Mouse (Mus musculus): ENCODE data around the gene Myo1d. TPM values are rescaled to one million over a fixed set of nuclear protein-coding genes. Genes with fewer than 3 reads are reported as not detected.

The Myo1d gene
- polyA plus RNA-seq, 1 experiment: 5.9 TPM

GRCm38 (mm10) chr11:80723406-80724047, 56.3 kb downstream of the Myo1d start:
- Histone ChIP-seq H3K27me3 (ENCODE audit: control insufficient read depth, insufficient read depth, low read length) (no peaks in the 10 kb centered on the region), H3K36me3 (ENCODE audit: control insufficient read depth, insufficient read depth, low read length) (no peaks in the 10 kb centered on the region), H3K4me3 (ENCODE audit: control insufficient read depth, insufficient read depth, low read length) (no peak overlapping the region), H3K4me1 (replicated peaks; ENCODE audit: control insufficient read depth, insufficient read depth, low read length) (no peaks in the 10 kb centered on the region), H3K27ac (ENCODE audit: control insufficient read depth, insufficient read depth, low read length) (no peak overlapping the region)
- 90% methylated on average over 9 of the region's 9 CpGs for WGBS
- TF ChIP-seq POLR2A (IDR thresholded peaks at IDR 0.05; ENCODE audit: control insufficient read depth, extremely low read depth, insufficient read depth, low read length, poor library complexity) (no peak), CTCF (IDR thresholded peaks at IDR 0.05; ENCODE audit: borderline replicate concordance, control insufficient read depth, extremely low read depth, insufficient read depth, low read length, poor library complexity) (no peak)
- no peak for DNase-seq

GRCm38 (mm10) chr11:80719014-80719413, 60.8 kb downstream of the Myo1d start:
- DNase-seq: no peak
- H3K4me3 ChIP-seq (ENCODE audit: control insufficient read depth, insufficient read depth, low read length): no peak overlapping the region
- WGBS: 0% methylated on average over 1 of the region's 1 CpGs
- TF ChIP-seq CTCF (IDR thresholded peaks at IDR 0.05; ENCODE audit: borderline replicate concordance, control insufficient read depth, extremely low read depth, insufficient read depth, low read length, poor library complexity) (no peak), POLR2A (IDR thresholded peaks at IDR 0.05; ENCODE audit: control insufficient read depth, extremely low read depth, insufficient read depth, low read length, poor library complexity) (no peak)
- no peaks in the 10 kb centered on the region for H3K27me3 ChIP-seq (ENCODE audit: control insufficient read depth, insufficient read depth, low read length)
- H3K36me3 ChIP-seq (ENCODE audit: control insufficient read depth, insufficient read depth, low read length): no peaks in the 10 kb centered on the region
- no peak overlapping the region for H3K27ac ChIP-seq (ENCODE audit: control insufficient read depth, insufficient read depth, low read length)
- no peaks in the 10 kb centered on the region for H3K4me1 ChIP-seq (replicated peaks; ENCODE audit: control insufficient read depth, insufficient read depth, low read length)

- TF ChIP-seq CTCF (IDR thresholded peaks at IDR 0.05; ENCODE audit: borderline replicate concordance, control insufficient read depth, extremely low read depth, insufficient read depth, low read length, poor library complexity): no peak
- no peak for TF ChIP-seq POLR2A (IDR thresholded peaks at IDR 0.05; ENCODE audit: control insufficient read depth, extremely low read depth, insufficient read depth, low read length, poor library complexity)
- Histone ChIP-seq H3K27ac (ENCODE audit: control insufficient read depth, insufficient read depth, low read length) (no peak overlapping the region), H3K27me3 (ENCODE audit: control insufficient read depth, insufficient read depth, low read length) (no peaks in the 10 kb centered on the region), H3K4me3 (ENCODE audit: control insufficient read depth, insufficient read depth, low read length) (no peak overlapping the region), H3K36me3 (ENCODE audit: control insufficient read depth, insufficient read depth, low read length) (no peaks in the 10 kb centered on the region), H3K4me1 (replicated peaks; ENCODE audit: control insufficient read depth, insufficient read depth, low read length) (no peaks in the 10 kb centered on the region)
- no peak for DNase-seq
Measured at GRCm38 (mm10) chr11:80718036-80718435, 61.8 kb downstream of the Myo1d start.

DNA sequence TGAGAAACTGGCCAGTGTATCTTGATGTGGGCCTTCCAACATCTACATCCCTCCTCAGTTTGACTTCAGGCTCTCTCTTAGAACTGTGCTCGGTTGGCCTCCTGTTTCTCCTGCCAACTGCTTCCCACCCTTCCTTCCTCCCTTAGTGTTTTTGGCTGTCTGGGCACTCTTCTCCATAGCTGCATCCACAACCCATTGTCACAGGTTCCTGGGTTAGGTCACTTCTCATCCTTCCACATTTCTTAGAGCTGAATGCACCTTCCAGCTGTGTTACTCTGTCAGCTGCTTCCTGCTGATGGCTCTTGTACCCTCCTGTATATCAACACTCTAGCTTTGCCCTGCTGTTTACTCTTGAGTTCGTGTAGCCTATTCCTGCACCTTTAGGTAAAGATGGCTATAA, 64.7 kb downstream of the Myo1d start:
- Histone ChIP-seq H3K27me3 (ENCODE audit: control insufficient read depth, insufficient read depth, low read length) (no peaks in the 10 kb centered on the region), H3K27ac (ENCODE audit: control insufficient read depth, insufficient read depth, low read length) (no peak overlapping the region), H3K4me1 (replicated peaks; ENCODE audit: control insufficient read depth, insufficient read depth, low read length) (no peaks in the 10 kb centered on the region), H3K36me3 (ENCODE audit: control insufficient read depth, insufficient read depth, low read length) (no peaks in the 10 kb centered on the region), H3K4me3 (ENCODE audit: control insufficient read depth, insufficient read depth, low read length) (no peak overlapping the region)
- TF ChIP-seq CTCF (IDR thresholded peaks at IDR 0.05; ENCODE audit: borderline replicate concordance, control insufficient read depth, extremely low read depth, insufficient read depth, low read length, poor library complexity) (no peak), POLR2A (IDR thresholded peaks at IDR 0.05; ENCODE audit: control insufficient read depth, extremely low read depth, insufficient read depth, low read length, poor library complexity) (no peak)
- DNase-seq: no peak
- 86% methylated on average over 2 of the region's 2 CpGs for WGBS

GRCm38 (mm10) chr11:80713705-80714104, 66.1 kb downstream of the Myo1d start:
- Histone ChIP-seq H3K27me3 (ENCODE audit: control insufficient read depth, insufficient read depth, low read length) (no peaks in the 10 kb centered on the region), H3K4me1 (replicated peaks; ENCODE audit: control insufficient read depth, insufficient read depth, low read length) (no peaks in the 10 kb centered on the region), H3K27ac (ENCODE audit: control insufficient read depth, insufficient read depth, low read length) (no peak overlapping the region), H3K36me3 (ENCODE audit: control insufficient read depth, insufficient read depth, low read length) (no peaks in the 10 kb centered on the region), H3K4me3 (ENCODE audit: control insufficient read depth, insufficient read depth, low read length) (no peak overlapping the region)
- 84% methylated on average over 1 of the region's 1 CpGs for WGBS
- TF ChIP-seq POLR2A (IDR thresholded peaks at IDR 0.05; ENCODE audit: control insufficient read depth, extremely low read depth, insufficient read depth, low read length, poor library complexity): no peak
- no peak for TF ChIP-seq CTCF (IDR thresholded peaks at IDR 0.05; ENCODE audit: borderline replicate concordance, control insufficient read depth, extremely low read depth, insufficient read depth, low read length, poor library complexity)
- no peak for DNase-seq

DNA sequence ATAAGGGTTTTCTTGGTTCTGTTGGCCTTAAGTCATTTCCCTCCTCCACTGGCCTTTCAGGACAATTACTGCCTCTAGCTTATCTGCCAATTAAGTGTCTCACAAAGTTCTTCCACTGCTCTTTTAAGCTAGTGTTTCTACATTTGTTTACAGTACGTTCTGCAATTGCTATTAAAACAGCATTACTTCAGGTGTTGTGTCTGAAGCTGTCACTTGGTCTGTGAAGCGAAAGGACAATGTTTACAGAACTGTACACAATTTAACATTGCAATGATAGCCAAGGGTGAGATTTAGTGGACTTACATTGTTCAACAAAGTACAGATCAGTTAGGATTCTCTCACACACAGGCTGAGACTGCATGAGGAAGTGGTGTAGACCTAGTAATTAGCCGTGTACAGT, 67.6 kb downstream of the Myo1d start:
- DNase-seq: no peak
- H3K27me3 ChIP-seq (ENCODE audit: control insufficient read depth, insufficient read depth, low read length): no peaks in the 10 kb centered on the region
- no peaks in the 10 kb centered on the region for H3K36me3 ChIP-seq (ENCODE audit: control insufficient read depth, insufficient read depth, low read length)
- H3K4me3 ChIP-seq (ENCODE audit: control insufficient read depth, insufficient read depth, low read length): no peak overlapping the region
- TF ChIP-seq CTCF (IDR thresholded peaks at IDR 0.05; ENCODE audit: borderline replicate concordance, control insufficient read depth, extremely low read depth, insufficient read depth, low read length, poor library complexity) (no peak), POLR2A (IDR thresholded peaks at IDR 0.05; ENCODE audit: control insufficient read depth, extremely low read depth, insufficient read depth, low read length, poor library complexity) (no peak)
- 67% methylated on average over 3 of the region's 3 CpGs for WGBS
- H3K4me1 ChIP-seq (replicated peaks; ENCODE audit: control insufficient read depth, insufficient read depth, low read length): no peaks in the 10 kb centered on the region
- H3K27ac ChIP-seq (ENCODE audit: control insufficient read depth, insufficient read depth, low read length): no peak overlapping the region

DNA sequence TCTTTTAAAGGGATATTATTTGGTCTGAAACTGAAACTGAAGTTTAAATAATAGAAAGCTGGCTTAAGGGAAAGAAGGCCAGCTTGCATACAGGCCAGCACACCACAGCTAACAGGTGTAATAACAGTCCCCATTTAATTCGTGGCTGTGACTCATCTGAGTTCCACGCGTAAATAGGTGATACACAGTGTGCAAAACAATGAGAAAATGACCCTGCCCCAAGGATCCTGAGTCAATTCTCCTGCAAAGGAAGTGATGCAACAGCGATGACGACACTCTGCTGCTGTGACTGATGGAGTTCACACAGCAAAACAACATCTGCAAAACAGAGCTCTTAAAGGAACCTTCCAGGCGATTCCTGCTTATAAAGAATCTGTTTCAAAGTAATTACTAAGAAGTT, 68.5 kb downstream of the Myo1d start:
- Histone ChIP-seq H3K27me3 (ENCODE audit: control insufficient read depth, insufficient read depth, low read length) (no peaks in the 10 kb centered on the region), H3K4me3 (ENCODE audit: control insufficient read depth, insufficient read depth, low read length) (no peak overlapping the region), H3K4me1 (replicated peaks; ENCODE audit: control insufficient read depth, insufficient read depth, low read length) (no peaks in the 10 kb centered on the region), H3K27ac (ENCODE audit: control insufficient read depth, insufficient read depth, low read length) (no peak overlapping the region), H3K36me3 (ENCODE audit: control insufficient read depth, insufficient read depth, low read length) (no peaks in the 10 kb centered on the region)
- TF ChIP-seq POLR2A (IDR thresholded peaks at IDR 0.05; ENCODE audit: control insufficient read depth, extremely low read depth, insufficient read depth, low read length, poor library complexity): no peak
- TF ChIP-seq CTCF (IDR thresholded peaks at IDR 0.05; ENCODE audit: borderline replicate concordance, control insufficient read depth, extremely low read depth, insufficient read depth, low read length, poor library complexity): no peak
- 61% methylated on average over 6 of the region's 6 CpGs for WGBS
- no peak for DNase-seq
